Mouse (Mus musculus) stomach, postnatal 0 days (tissue): ENCODE measurements around the gene Bola2. TPM values are rescaled to one million over a fixed set of nuclear protein-coding genes. Genes with fewer than 3 reads are reported as not detected.

ENCODE experiments used
- ATAC-seq: fragments of 200-750 bp; cut with Nextera tagmentation; 2 replicates; pipeline ENCODE4 v1.8.0; 2017; ENCODE audit not compliant: low FRiP score, low TSS enrichment
- DNase-seq: peaks from one replicate; pipeline ENCODE4 v3.0.0-alpha.2; 2016; ENCODE audit warnings: low spot score
- H3K27ac ChIP-seq: fragments of 300-500 bp; sonication (generic); replicated peaks from 2 replicates; pipeline ENCODE4 v1.5.1; 2014; ENCODE audit warnings: mild to moderate bottlenecking, control low read depth
- H3K27me3 ChIP-seq: fragments of 300-500 bp; sonication (generic); 2 replicates; pipeline ENCODE4 v1.6.1; 2014; ENCODE audit warnings: low read length; ENCODE audit not compliant: control insufficient read depth, insufficient read depth
- H3K36me3 ChIP-seq: fragments of 300-500 bp; sonication (generic); 2 replicates; pipeline ENCODE4 v1.6.1; 2014; ENCODE audit warnings: low read length, mixed read lengths; ENCODE audit not compliant: control insufficient read depth, insufficient read depth
- H3K4me1 ChIP-seq: fragments of 300-500 bp; sonication (generic); replicated peaks from 2 replicates; pipeline ENCODE4 v1.6.1; 2014; ENCODE audit warnings: antibody characterized with exemption; ENCODE audit not compliant: control insufficient read depth, insufficient read depth
- H3K4me2 ChIP-seq: fragments of 300-500 bp; sonication (generic); replicated peaks from 2 replicates; pipeline ENCODE4 v1.6.1; 2014; ENCODE audit warnings: low read depth, mild to moderate bottlenecking, control low read depth, moderate library complexity
- H3K4me3 ChIP-seq: fragments of 300-500 bp; sonication (generic); 2 replicates; pipeline ENCODE4 v1.5.1; 2014; ENCODE audit warnings: low read depth, low read length, control low read depth
- H3K9ac ChIP-seq: fragments of 300-500 bp; sonication (generic); 2 replicates; pipeline ENCODE4 v1.6.1; 2014; ENCODE audit warnings: mild to moderate bottlenecking, low read length, control low read depth, mixed read lengths
- H3K9me3 ChIP-seq: fragments of 300-500 bp; sonication (generic); 2 replicates; pipeline ENCODE4 v1.6.1; 2016; ENCODE audit warnings: low read length; ENCODE audit not compliant: control insufficient read depth
- CTCF ChIP-seq: IDR thresholded peaks from 2 replicates; pipeline ENCODE4 v1.5.1; 2016; ENCODE audit warnings: antibody characterized with exemption, low read depth, mild to moderate bottlenecking, moderate library complexity
- EP300 ChIP-seq: optimal IDR thresholded peaks from 2 replicates; pipeline ENCODE3; 2016; ENCODE audit warnings: antibody characterized with exemption
- WGBS: fragments of 180-500 bp; shearing (Covaris S2); extraction: QIAGEN DNeasy Blood & Tissue Kit; methylation state at CpG from one replicate; pipeline ENCODE4 v1.1.7; 2014; 5-methylcytosine and 5-hydroxymethylcytosine counted together
- polyA plus RNA-seq: library from polyadenylated mRNA; unstranded; fragments of >200 nt; fragmentation: Nextera tagmentation; extraction: Ambion mirVana; gene quantifications from 2 replicates; pipeline ENCODE4 v1.2.1, GENCODE M21; 2015

Gene Bola2
- polyA plus RNA-seq, 1 experiment from 2014 or later: 93.4 TPM

GRCm38 (mm10) chr7:126746798-126747197, 51.6 kb downstream of the Bola2 start:
- Histone ChIP-seq H3K4me1 (no peaks in the 10 kb centered on the region), H3K9ac (no peak overlapping the region), H3K9me3 (no peaks in the 10 kb centered on the region), H3K27ac (peak overlapping the region; percentile 40), H3K27me3 (no peaks in the 10 kb centered on the region), H3K36me3 (no peaks in the 10 kb centered on the region), H3K4me2 (no peak overlapping the region), H3K4me3 (no peak overlapping the region)
- TF ChIP-seq EP300 (no peak), CTCF (no peak)
- peak; percentile 60 for DNase-seq
- ATAC-seq: peak; percentile 71
- WGBS: 25% methylated on average over 6 of the region's 6 CpGs

GRCm38 (mm10) chr7:126748824-126749223, 53.6 kb downstream of the Bola2 start:
- Histone ChIP-seq H3K4me2 (no peak overlapping the region), H3K4me3 (no peak overlapping the region), H3K27me3 (no peaks in the 10 kb centered on the region), H3K9ac (no peak overlapping the region), H3K9me3 (no peaks in the 10 kb centered on the region), H3K4me1 (no peaks in the 10 kb centered on the region), H3K36me3 (no peaks in the 10 kb centered on the region), H3K27ac (peak overlapping the region; percentile 8; the same call in 1 of the 2 replicates)
- peak; percentile 72 for ATAC-seq
- WGBS: 56% methylated on average over 7 of the region's 7 CpGs
- no peak for TF ChIP-seq EP300
- no peak for TF ChIP-seq CTCF
- peak; percentile 67 for DNase-seq

Other genes starting within 250 kb of the Bola2 start
- 0.59 and 1.8 TPM in 2 replicates for gene Atp2a1, start 232.3 kb upstream of the Bola2 start, polyA plus RNA-seq
- 20.0 and 24.0 TPM in 2 replicates for gene Sh2b1, start 220.0 kb upstream of the Bola2 start, polyA plus RNA-seq
- 73.9 and 77.5 TPM in 2 replicates for gene Tufm, start 208.0 kb upstream of the Bola2 start, polyA plus RNA-seq
- 16.9 and 19.6 TPM in 2 replicates for gene Atxn2l, start 192.0 kb upstream of the Bola2 start, polyA plus RNA-seq
- gene Eif3c, start 129.0 kb upstream of the Bola2 start, polyA plus RNA-seq: 150 and 163 TPM in 2 replicates
- gene Apobr, start 110.5 kb upstream of the Bola2 start, polyA plus RNA-seq: 0.46 and 0.56 TPM in 2 replicates
- 17.2 and 17.7 TPM in 2 replicates for gene Cln3, start 109.6 kb upstream of the Bola2 start, polyA plus RNA-seq
- gene Il27, start 100.5 kb upstream of the Bola2 start, polyA plus RNA-seq: 0.10 and 0.13 TPM in 2 replicates
- gene Nupr1, start 64.5 kb upstream of the Bola2 start, polyA plus RNA-seq: 140 and 182 TPM in 2 replicates
- 28.6 and 28.9 TPM in 2 replicates for gene Sgf29, start 46.1 kb upstream of the Bola2 start, polyA plus RNA-seq
- 10.9 and 12.4 TPM in 2 replicates for gene Sult1a1, start 19.0 kb upstream of the Bola2 start, polyA plus RNA-seq
- 6.1 and 6.2 TPM in 2 replicates for gene Slx1b, start 383 bp downstream of the Bola2 start, polyA plus RNA-seq
- gene Coro1a, start 12.4 kb downstream of the Bola2 start, polyA plus RNA-seq: 15.7 and 16.9 TPM in 2 replicates
- 114 and 116 TPM in 2 replicates for gene Mapk3, start 64.2 kb downstream of the Bola2 start, polyA plus RNA-seq
- gene Gdpd3, start 70.9 kb downstream of the Bola2 start, polyA plus RNA-seq: 51.3 and 53.1 TPM in 2 replicates
- 86.0 and 102 TPM in 2 replicates for gene Ypel3, start 81.6 kb downstream of the Bola2 start, polyA plus RNA-seq
- 0.08 and 0.18 TPM in 2 replicates for gene Tbx6, start 86.1 kb downstream of the Bola2 start, polyA plus RNA-seq
- gene Ppp4c, start 97.1 kb downstream of the Bola2 start, polyA plus RNA-seq: 118 and 122 TPM in 2 replicates
- gene Fam57b, start 102.3 kb downstream of the Bola2 start, polyA plus RNA-seq: 0.57 and 0.59 TPM in 2 replicates
- gene 4930451I11Rik, start 136.2 kb downstream of the Bola2 start, polyA plus RNA-seq: not detected in 2 replicates
- 0.15 and 0.41 TPM in 2 replicates for gene Doc2a, start 152.0 kb downstream of the Bola2 start, polyA plus RNA-seq
- 5.7 and 7.6 TPM in 2 replicates for gene Hirip3, start 166.6 kb downstream of the Bola2 start, polyA plus RNA-seq
- 31.0 and 34.4 TPM in 2 replicates for gene Ino80e, start 167.0 kb downstream of the Bola2 start, polyA plus RNA-seq
- 13.9 TPM in 2 replicates for gene Taok2, start 189.3 kb downstream of the Bola2 start, polyA plus RNA-seq
- gene Tmem219, start 227.5 kb downstream of the Bola2 start, polyA plus RNA-seq: 32.9 and 36.3 TPM in 2 replicates
- gene Kctd13, start 233.5 kb downstream of the Bola2 start, polyA plus RNA-seq: 9.7 and 10.2 TPM in 2 replicates